Mouse (Mus musculus): ENCODE measurements around the gene Crmp1.
A peak's percentile ranks its signal among the peaks of the same experiment; 100 is the strongest.

Gene Crmp1

GRCm38 (mm10) chr5:37241651-37242151, at the start of gene Crmp1:
TSS of gene Crmp1 (plus strand) at chr5:37241940.
- DNase-seq (ENCODE audit: low read depth, low spot score) = peak; percentile 45

- no peak for DNase-seq (ENCODE audit: low read depth, low spot score)
Observed at GRCm38 (mm10) chr5:37196196-37196595, 45.5 kb upstream of the Crmp1 start.

- no peak for DNase-seq (ENCODE audit: low read depth, low spot score)
Observed at GRCm38 (mm10) chr5:37196666-37197250, 45.0 kb upstream of the Crmp1 start.

GRCm38 (mm10) chr5:37197423-37197822, 44.3 kb upstream of the Crmp1 start:
- no peak for DNase-seq (ENCODE audit: low read depth, low spot score)

- no peak for DNase-seq (ENCODE audit: low read depth, low spot score)
Observed at GRCm38 (mm10) chr5:37198011-37198688, 43.6 kb upstream of the Crmp1 start.

GRCm38 (mm10) chr5:37202285-37202684, 39.5 kb upstream of the Crmp1 start:
- DNase-seq (ENCODE audit: low read depth, low spot score) = no peak

- no peak for DNase-seq (ENCODE audit: low read depth, low spot score)
Observed at GRCm38 (mm10) chr5:37204886-37205285, 36.9 kb upstream of the Crmp1 start.

GRCm38 (mm10) chr5:37205420-37205819, 36.3 kb upstream of the Crmp1 start:
- no peak for DNase-seq (ENCODE audit: low read depth, low spot score)

GRCm38 (mm10) chr5:37206364-37206763, 35.4 kb upstream of the Crmp1 start:
- DNase-seq (ENCODE audit: low read depth, low spot score) = no peak

- DNase-seq (ENCODE audit: low read depth, low spot score) = no peak
Observed at GRCm38 (mm10) chr5:37212938-37213708, 28.6 kb upstream of the Crmp1 start.

- DNase-seq (ENCODE audit: low read depth, low spot score) = no peak
Observed at GRCm38 (mm10) chr5:37213709-37214103, 28.0 kb upstream of the Crmp1 start.

- no peak for DNase-seq (ENCODE audit: low read depth, low spot score)
Observed at GRCm38 (mm10) chr5:37214614-37215013, 27.1 kb upstream of the Crmp1 start.

GRCm38 (mm10) chr5:37215276-37215675, 26.5 kb upstream of the Crmp1 start:
- no peak for DNase-seq (ENCODE audit: low read depth, low spot score)

GRCm38 (mm10) chr5:37219615-37220014, 22.1 kb upstream of the Crmp1 start:
- DNase-seq (ENCODE audit: low read depth, low spot score) = no peak

GRCm38 (mm10) chr5:37220575-37220974, 21.2 kb upstream of the Crmp1 start:
- no peak for DNase-seq (ENCODE audit: low read depth, low spot score)

GRCm38 (mm10) chr5:37221563-37221962, 20.2 kb upstream of the Crmp1 start:
- DNase-seq (ENCODE audit: low read depth, low spot score) = no peak

- DNase-seq (ENCODE audit: low read depth, low spot score) = no peak
Observed at GRCm38 (mm10) chr5:37222316-37222715, 19.4 kb upstream of the Crmp1 start.

GRCm38 (mm10) chr5:37225708-37226107, 16.0 kb upstream of the Crmp1 start:
- DNase-seq (ENCODE audit: low read depth, low spot score) = no peak

- no peak for DNase-seq (ENCODE audit: low read depth, low spot score)
Observed at GRCm38 (mm10) chr5:37227956-37228680, 13.6 kb upstream of the Crmp1 start.

GRCm38 (mm10) chr5:37228894-37229293, 12.8 kb upstream of the Crmp1 start:
- no peak for DNase-seq (ENCODE audit: low read depth, low spot score)

- no peak for DNase-seq (ENCODE audit: low read depth, low spot score)
Observed at GRCm38 (mm10) chr5:37233010-37233557, 8.7 kb upstream of the Crmp1 start.

GRCm38 (mm10) chr5:37238654-37239053, 3.1 kb upstream of the Crmp1 start:
- no peak for DNase-seq (ENCODE audit: low read depth, low spot score)

Measured in WW6 (cell line).